In the genomic region with DNA sequence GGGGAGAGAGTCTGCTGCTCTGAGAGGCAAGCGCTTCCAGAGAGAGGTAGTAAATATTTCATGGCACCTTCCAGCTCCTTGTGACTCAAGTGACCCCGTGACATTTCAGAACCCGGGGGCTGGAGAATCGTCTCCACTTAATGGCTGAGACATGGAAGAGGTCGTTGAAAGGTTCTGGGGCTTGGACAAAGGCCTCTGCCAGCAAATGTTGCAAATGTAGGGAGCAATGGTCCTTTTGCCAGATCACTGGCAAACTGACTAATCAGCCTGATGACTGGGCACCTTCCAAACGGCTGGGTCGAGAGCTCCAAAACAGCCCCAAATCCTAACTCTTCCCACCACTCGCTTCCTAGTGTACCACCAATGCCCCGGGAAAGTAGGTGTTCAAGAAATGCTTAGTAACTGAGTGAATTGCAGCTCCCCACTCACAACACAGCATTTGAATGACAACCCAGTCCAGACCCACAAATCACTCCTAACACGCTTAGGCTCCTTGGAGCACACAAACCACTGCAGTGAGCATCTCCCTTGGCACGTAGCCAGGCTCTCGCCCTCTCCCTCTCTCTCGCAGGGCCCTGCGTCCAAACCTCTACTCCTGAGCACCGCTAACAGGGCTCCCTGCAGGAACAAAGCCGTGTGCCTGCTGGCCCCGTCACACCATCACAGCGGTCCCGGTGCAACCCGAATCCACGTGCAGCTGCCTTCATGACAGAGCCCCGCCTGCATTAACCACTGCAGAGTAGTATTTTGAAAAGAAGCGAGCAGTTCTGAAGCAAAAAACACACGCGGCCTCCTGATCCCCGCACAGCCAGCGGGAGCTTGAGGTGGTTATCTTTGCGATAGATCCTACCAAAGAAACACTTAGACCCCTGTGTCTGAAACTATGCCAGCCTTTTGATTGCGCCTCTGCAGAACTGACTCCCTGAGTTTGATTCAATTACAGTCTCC, we compare ENCODE assay signal across 9 mouse cellular contexts. TPM values are rescaled to one million over a fixed set of nuclear protein-coding genes. Genes with fewer than 3 reads are reported as not detected.
DNase-seq lines count a peak whose midpoint lies in the region; TF ChIP-seq lines count a peak whose summit lies in the region.
"Had no signal": no experiment of that assay in that cellular context is flagged by ENCODE, and none has a peak within 500 bp of the region (broad histone marks: within the 10 kb centered on the region; RNA-seq: fewer than 3 reads in every experiment).

No protein-coding gene starts in this region.

- 7% methylated on average over 29 of the region's 29 CpGs for WGBS in limb, embryonic 10.5 days

- H3K36me3 ChIP-seq in E14TG2a.4 (ENCODE audit: insufficient read depth, low read length), result no peaks in the 10 kb centered on the region
- H3K36me3 ChIP-seq in limb, embryonic 10.5 days, result no peaks in the 10 kb centered on the region

- H3K27me3 ChIP-seq in E14TG2a.4 (ENCODE audit: insufficient read depth, low read length), result peaks cover 48% of the 10 kb centered on the region
- peaks cover 69% of the 10 kb centered on the region for H3K27me3 ChIP-seq in limb, embryonic 10.5 days (ENCODE audit: low read depth, poor library complexity, severe bottlenecking)

- H3K27ac ChIP-seq in cortical plate, adult 2 months (ENCODE audit: insufficient read depth, low read length), result peak overlapping the region; percentile 87; the same call in 1 of the 2 replicates
- peak overlapping the region; percentile 28; the same call in 1 of the 2 replicates for H3K27ac ChIP-seq in limb, embryonic 10.5 days

- H3K9me3 ChIP-seq in E14TG2a.4 (ENCODE audit: low read length), result no peaks in the 10 kb centered on the region
- no peaks in the 10 kb centered on the region for H3K9me3 ChIP-seq in limb, embryonic 10.5 days (replicated peaks)

- no peak for TF ChIP-seq POLR2A in cortical plate, adult 2 months (IDR thresholded peaks at IDR 0.05; ENCODE audit: extremely low read depth, insufficient read depth, low read length)

- peaks cover 72% of the 10 kb centered on the region for H3K4me1 ChIP-seq in E14TG2a.4 (replicated peaks; ENCODE audit: low read depth, low read length)
- H3K4me1 ChIP-seq in cortical plate, adult 2 months (ENCODE audit: control insufficient read depth, insufficient read depth, low read length), result no peaks in the 10 kb centered on the region
- H3K4me1 ChIP-seq in limb, embryonic 10.5 days, result peaks cover 64% of the 10 kb centered on the region

- H3K4me3 ChIP-seq in E14TG2a.4 (replicated peaks; ENCODE audit: low read length), result peak overlapping the region; percentile 84
- peak overlapping the region; percentile 54 for H3K4me3 ChIP-seq in cortical plate, adult 2 months (ENCODE audit: insufficient read depth, low read length)
- peak overlapping the region; percentile 80 for H3K4me3 ChIP-seq in limb, embryonic 10.5 days
- H3K4me3 ChIP-seq: erythroblast, embryonic 14.5 days had no signal

- DNase-seq in gastrocnemius, postnatal 10 days, result peak; percentile 43
- no peak for DNase-seq in gastrocnemius, postnatal 25 days
- DNase-seq in limb, embryonic 10.5 days (ENCODE audit: low spot score), result peak; percentile 55
- no peak for DNase-seq in layer of hippocampus, adult 9-10 months (ENCODE audit: low spot score)
- DNase-seq in right cerebral cortex, postnatal 10 days (ENCODE audit: low spot score in 2 of 2), result no peak
- DNase-seq in layer of hippocampus, postnatal 36 days, result no peak

- no peak for TF ChIP-seq CTCF in E14TG2a.4 (conservative IDR thresholded peaks at IDR 0.05; ENCODE audit: low read length)
- TF ChIP-seq CTCF in cortical plate, adult 2 months (IDR thresholded peaks at IDR 0.05; ENCODE audit: extremely low read depth, insufficient read depth, low read length), result no peak

RNA-seq across cellular contexts. Expression of a gene that starts 2.0 kb away (rescaled TPM):
- total RNA-seq in gastrocnemius, postnatal 10 days (2021), result 1 to 10 TPM; 2.1 to 4.5 TPM
- total RNA-seq in gastrocnemius, postnatal 25 days (2021), result 1 to 10 TPM; 1.6 TPM
- polyA plus RNA-seq in cortical plate, adult 2 months (2012; rRNA removed), result 444 and 462 TPM in 2 replicates
- polyA plus RNA-seq in limb, embryonic 10.5 days (2016; fragmentation: Nextera tagmentation; extraction: Ambion mirVana), result 1.9 and 2.6 TPM in 2 replicates
- 100 to 1,000 TPM; 122 to 139 TPM for total RNA-seq in layer of hippocampus, postnatal 36 days (2021)
- polyA plus RNA-seq: erythroblast, embryonic 14.5 days had no signal

RNA-seq across cellular contexts. Expression of a gene that starts 34.2 kb away (rescaled TPM):
- total RNA-seq in gastrocnemius, postnatal 10 days (2021), result 100 to 1,000 TPM; 231 to 235 TPM
- 100 to 1,000 TPM; 156 to 196 TPM for total RNA-seq in gastrocnemius, postnatal 25 days (2021)
- polyA plus RNA-seq in cortical plate, adult 2 months (2012; rRNA removed), result 74.6 and 78.6 TPM in 2 replicates
- 92.0 and 94.3 TPM in 2 replicates for polyA plus RNA-seq in limb, embryonic 10.5 days (2016; fragmentation: Nextera tagmentation; extraction: Ambion mirVana)
- 10 to 100 TPM; 92.7 to 96.4 TPM for total RNA-seq in layer of hippocampus, postnatal 36 days (2021)

RNA-seq across cellular contexts. Expression of a gene that starts 43.5 kb away (rescaled TPM):
- total RNA-seq in gastrocnemius, postnatal 10 days (2021), result 10 to 100 TPM; 17.7 to 26.2 TPM
- total RNA-seq in gastrocnemius, postnatal 25 days (2021), result 10 to 100 TPM; 29.2 to 30.7 TPM
- polyA plus RNA-seq in cortical plate, adult 2 months (2012; rRNA removed), result 193 and 195 TPM in 2 replicates
- 130 and 157 TPM in 2 replicates for polyA plus RNA-seq in limb, embryonic 10.5 days (2016; fragmentation: Nextera tagmentation; extraction: Ambion mirVana)
- 100 to 1,000 TPM; 117 to 122 TPM for total RNA-seq in layer of hippocampus, postnatal 36 days (2021)

RNA-seq across cellular contexts. Expression of a gene that starts 57.4 kb away (rescaled TPM):
- 10 to 100 TPM; 13.4 to 18.5 TPM for total RNA-seq in gastrocnemius, postnatal 10 days (2021)
- 10 to 100 TPM; 10.2 to 12.9 TPM for total RNA-seq in gastrocnemius, postnatal 25 days (2021)
- polyA plus RNA-seq in cortical plate, adult 2 months (2012; rRNA removed), result 24.8 and 26.2 TPM in 2 replicates
- 77.0 and 78.3 TPM in 2 replicates for polyA plus RNA-seq in limb, embryonic 10.5 days (2016; fragmentation: Nextera tagmentation; extraction: Ambion mirVana)
- total RNA-seq in layer of hippocampus, postnatal 36 days (2021), result 10 to 100 TPM; 31.5 TPM

Comparison
In these comparisons a context has a peak if more than half of its experiments do, and no peak if none do; other contexts are left out.
1. DNase-seq: peak in gastrocnemius, postnatal 10 days (single experiment) and limb, embryonic 10.5 days (single experiment); none in gastrocnemius, postnatal 25 days (single experiment), layer of hippocampus, adult 9-10 months (single experiment), right cerebral cortex, postnatal 10 days (0 of 2) and layer of hippocampus, postnatal 36 days (0 of 2).
2. RNA of a gene that starts 2.0 kb away (total RNA-seq): 122 to 139 TPM in layer of hippocampus, postnatal 36 days; 2.1 to 4.5 TPM in gastrocnemius, postnatal 10 days and 1.6 TPM in gastrocnemius, postnatal 25 days; every median in the first group is over 10 times any median in the second.
3. Peak in every context shown above with its lines, with median percentiles within 50 percentile points of each other: H3K4me3 ChIP-seq.